Mouse (Mus musculus): ENCODE data around the gene Gm10320. TPM values are rescaled to one million over a fixed set of nuclear protein-coding genes. Genes with fewer than 3 reads are reported as not detected.

The Gm10320 gene
- polyA plus RNA-seq, 1 experiment from 2014 or later = 2.0 TPM

DNA sequence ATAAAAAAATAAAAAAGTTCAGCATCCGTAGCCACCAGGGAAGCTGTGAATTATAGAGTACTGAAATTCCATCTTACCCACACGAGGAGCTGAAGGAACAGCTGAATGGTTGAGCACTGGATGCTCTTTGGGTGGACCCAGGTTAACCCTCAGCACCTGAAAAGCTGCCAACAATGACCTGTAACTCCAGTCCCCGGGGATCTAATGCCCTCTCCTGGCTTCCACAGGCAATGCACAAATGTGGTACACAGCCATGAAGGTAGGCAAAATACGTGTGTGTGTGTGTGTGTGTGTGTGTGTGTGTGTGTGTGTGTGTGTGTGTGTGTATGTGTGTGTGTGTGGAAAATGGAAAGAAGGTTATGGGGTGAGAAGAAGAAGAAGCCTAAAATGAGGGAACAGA lies 30.3 kb downstream of the Gm10320 start:
- no peak overlapping the region for H3K27ac ChIP-seq (ENCODE audit: low read length)
- no peak overlapping the region for H3K4me2 ChIP-seq (replicated peaks; ENCODE audit: low read depth, low read length)
- H3K9ac ChIP-seq (replicated peaks; ENCODE audit: low read depth) = no peak overlapping the region
- H3K9me3 ChIP-seq (ENCODE audit: low read length) = no peaks in the 10 kb centered on the region
- 64% methylated on average over 4 of the region's 4 CpGs for WGBS
- no peak overlapping the region for H3K4me3 ChIP-seq (ENCODE audit: low read depth, low read length)
- DNase-seq (ENCODE audit: low spot score) (no peak), ATAC-seq (no peak)
- no peaks in the 10 kb centered on the region for H3K36me3 ChIP-seq (ENCODE audit: insufficient read depth, low read length)
- H3K4me1 ChIP-seq (ENCODE audit: insufficient read depth, low read depth, low read length) = no peaks in the 10 kb centered on the region
- TF ChIP-seq EP300 (IDR thresholded peaks at IDR 0.05) = no peak
- TF ChIP-seq CTCF (IDR thresholded peaks at IDR 0.05) = 0 out of 2 replicates have a peak, but pooled peaks have one; percentile 22
- no peaks in the 10 kb centered on the region for H3K27me3 ChIP-seq (replicated peaks; ENCODE audit: insufficient read depth, low read length)

DNA sequence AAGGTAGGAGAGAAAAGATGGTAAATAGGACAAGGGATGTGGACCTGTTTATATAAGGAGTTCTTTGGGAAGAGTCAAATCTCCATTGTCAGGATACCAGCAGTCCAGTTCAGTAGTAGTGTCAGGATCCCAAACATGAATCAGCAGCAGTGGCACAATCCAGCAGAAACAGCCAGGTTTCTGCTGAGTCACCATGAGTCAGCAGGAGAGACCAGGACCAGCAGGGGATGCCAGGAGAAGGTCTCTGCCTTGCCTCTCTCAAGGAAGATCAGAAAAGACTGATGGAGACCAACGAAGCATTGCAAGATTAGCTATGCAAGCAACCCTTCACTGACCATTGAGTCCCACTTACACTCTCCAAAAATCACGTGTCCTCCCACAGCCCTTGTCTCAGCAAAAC lies 35.4 kb downstream of the Gm10320 start:
- ATAC-seq (no peak), DNase-seq (ENCODE audit: low spot score) (no peak)
- Histone ChIP-seq H3K4me2 (replicated peaks; ENCODE audit: low read depth, low read length) (no peak overlapping the region), H3K9ac (replicated peaks; ENCODE audit: low read depth) (no peak overlapping the region), H3K27me3 (replicated peaks; ENCODE audit: insufficient read depth, low read length) (no peaks in the 10 kb centered on the region), H3K36me3 (ENCODE audit: insufficient read depth, low read length) (no peaks in the 10 kb centered on the region), H3K4me3 (ENCODE audit: low read depth, low read length) (no peak overlapping the region), H3K27ac (ENCODE audit: low read length) (no peak overlapping the region), H3K9me3 (ENCODE audit: low read length) (no peaks in the 10 kb centered on the region; the same call in 1 of the 2 replicates), H3K4me1 (ENCODE audit: insufficient read depth, low read depth, low read length) (no peaks in the 10 kb centered on the region)
- TF ChIP-seq EP300 (IDR thresholded peaks at IDR 0.05) (no peak), CTCF (IDR thresholded peaks at IDR 0.05) (no peak)
- 62% methylated on average over 2 of the region's 2 CpGs for WGBS

DNA sequence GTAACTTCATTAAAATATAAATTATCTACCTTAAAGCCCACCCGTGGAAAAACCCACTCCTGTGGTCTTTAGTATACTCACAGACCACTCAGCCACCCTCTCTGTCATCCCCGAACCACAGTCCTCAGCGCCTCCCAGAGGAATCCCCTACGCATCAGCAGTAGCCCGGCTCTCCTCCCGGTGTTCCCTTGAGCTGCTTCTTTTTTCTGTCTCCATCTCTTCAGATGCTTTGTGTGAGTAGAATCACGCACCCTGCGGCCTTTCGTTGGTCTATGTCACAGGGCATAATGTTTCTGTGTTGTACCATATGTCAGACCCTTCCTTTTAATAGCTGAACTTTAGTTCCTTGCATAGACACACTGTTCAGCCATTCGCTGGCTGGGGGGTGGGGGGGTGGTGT lies 36.2 kb downstream of the Gm10320 start:
- Histone ChIP-seq H3K4me3 (ENCODE audit: low read depth, low read length) (no peak overlapping the region), H3K9ac (replicated peaks; ENCODE audit: low read depth) (no peak overlapping the region), H3K4me2 (replicated peaks; ENCODE audit: low read depth, low read length) (no peak overlapping the region), H3K27me3 (replicated peaks; ENCODE audit: insufficient read depth, low read length) (no peaks in the 10 kb centered on the region), H3K27ac (ENCODE audit: low read length) (no peak overlapping the region), H3K36me3 (ENCODE audit: insufficient read depth, low read length) (no peaks in the 10 kb centered on the region), H3K9me3 (ENCODE audit: low read length) (no peaks in the 10 kb centered on the region; the same call in 1 of the 2 replicates), H3K4me1 (ENCODE audit: insufficient read depth, low read depth, low read length) (no peaks in the 10 kb centered on the region)
- DNase-seq (ENCODE audit: low spot score) (no peak), ATAC-seq (no peak)
- TF ChIP-seq EP300 (IDR thresholded peaks at IDR 0.05) (no peak), CTCF (IDR thresholded peaks at IDR 0.05) (no peak)
- WGBS = 85% methylated on average over 10 of the region's 10 CpGs

DNA sequence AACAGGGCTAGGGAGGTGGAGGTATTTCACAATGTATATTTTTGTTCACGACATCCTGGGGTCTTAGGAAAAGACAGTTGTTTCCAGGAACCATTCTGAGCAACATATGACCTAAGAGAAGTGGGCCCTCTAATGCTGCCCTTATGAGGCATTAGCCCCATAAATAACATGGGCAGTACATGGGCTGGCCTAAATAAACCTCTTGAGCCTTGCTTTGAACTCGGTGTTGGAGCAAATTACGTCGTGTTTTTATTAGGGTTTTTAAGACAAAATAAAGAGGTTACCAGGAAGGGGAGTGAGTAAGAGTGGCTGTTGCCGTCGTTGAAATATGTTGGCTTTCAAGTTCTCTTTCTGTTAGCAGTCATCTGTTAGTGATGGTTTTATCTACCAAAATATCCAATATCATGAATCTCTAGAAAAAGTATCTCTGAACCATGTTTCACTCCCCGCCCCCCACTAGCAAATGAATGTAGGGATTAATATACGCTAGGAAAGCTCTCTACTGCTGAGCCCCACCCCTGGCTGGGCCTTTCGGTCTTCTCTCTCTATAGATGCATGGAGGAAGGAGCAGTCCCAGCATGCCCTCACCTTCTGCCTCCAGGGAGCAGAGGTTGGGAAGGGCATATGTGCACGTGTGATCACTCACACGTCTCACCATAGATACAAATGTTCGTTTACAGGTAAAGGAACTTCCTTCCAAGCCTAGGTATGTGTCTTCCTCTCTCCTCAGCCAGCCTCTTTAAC lies 37.4 kb downstream of the Gm10320 start:
- Histone ChIP-seq H3K4me2 (replicated peaks; ENCODE audit: low read depth, low read length) (no peak overlapping the region), H3K4me3 (ENCODE audit: low read depth, low read length) (no peak overlapping the region), H3K4me1 (ENCODE audit: insufficient read depth, low read depth, low read length) (no peaks in the 10 kb centered on the region), H3K9ac (replicated peaks; ENCODE audit: low read depth) (no peak overlapping the region), H3K27ac (ENCODE audit: low read length) (no peak overlapping the region), H3K9me3 (ENCODE audit: low read length) (no peaks in the 10 kb centered on the region; the same call in 1 of the 2 replicates), H3K27me3 (replicated peaks; ENCODE audit: insufficient read depth, low read length) (no peaks in the 10 kb centered on the region), H3K36me3 (ENCODE audit: insufficient read depth, low read length) (no peaks in the 10 kb centered on the region)
- TF ChIP-seq CTCF (IDR thresholded peaks at IDR 0.05) (no peak), EP300 (IDR thresholded peaks at IDR 0.05) (no peak)
- ATAC-seq (no peak), DNase-seq (ENCODE audit: low spot score) (no peak)
- 83% methylated on average over 12 of the region's 12 CpGs for WGBS

DNA sequence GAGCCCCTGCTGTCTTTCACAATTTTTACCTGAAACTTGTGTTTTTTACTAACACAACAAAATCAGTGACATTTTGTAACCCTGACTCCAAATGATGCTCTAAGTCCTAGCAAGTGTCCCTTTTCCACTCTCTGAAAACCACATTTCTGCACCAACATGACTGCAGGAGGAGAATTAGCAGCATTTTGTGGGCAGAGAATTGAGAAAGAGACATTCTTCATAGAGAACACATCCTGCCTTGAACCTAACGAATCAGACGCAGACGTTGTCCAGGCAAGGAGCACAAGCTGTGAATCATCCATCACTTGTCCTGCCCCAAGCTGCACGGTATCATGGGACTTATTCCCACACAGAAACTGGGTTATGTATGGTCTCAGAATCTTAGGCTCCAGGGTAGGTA lies 38.7 kb downstream of the Gm10320 start:
- H3K36me3 ChIP-seq (ENCODE audit: insufficient read depth, low read length) = no peaks in the 10 kb centered on the region
- TF ChIP-seq CTCF (IDR thresholded peaks at IDR 0.05) = no peak
- TF ChIP-seq EP300 (IDR thresholded peaks at IDR 0.05) = no peak
- H3K4me1 ChIP-seq (ENCODE audit: insufficient read depth, low read depth, low read length) = no peaks in the 10 kb centered on the region
- no peaks in the 10 kb centered on the region for H3K27me3 ChIP-seq (replicated peaks; ENCODE audit: insufficient read depth, low read length)
- DNase-seq (ENCODE audit: low spot score) = no peak
- no peak overlapping the region for H3K27ac ChIP-seq (ENCODE audit: low read length)
- H3K9ac ChIP-seq (replicated peaks; ENCODE audit: low read depth) = no peak overlapping the region
- no peak overlapping the region for H3K4me2 ChIP-seq (replicated peaks; ENCODE audit: low read depth, low read length)
- no peaks in the 10 kb centered on the region; the same call in 1 of the 2 replicates for H3K9me3 ChIP-seq (ENCODE audit: low read length)
- 47% methylated on average over 4 of the region's 4 CpGs for WGBS
- no peak for ATAC-seq
- no peak overlapping the region for H3K4me3 ChIP-seq (ENCODE audit: low read depth, low read length)

DNA sequence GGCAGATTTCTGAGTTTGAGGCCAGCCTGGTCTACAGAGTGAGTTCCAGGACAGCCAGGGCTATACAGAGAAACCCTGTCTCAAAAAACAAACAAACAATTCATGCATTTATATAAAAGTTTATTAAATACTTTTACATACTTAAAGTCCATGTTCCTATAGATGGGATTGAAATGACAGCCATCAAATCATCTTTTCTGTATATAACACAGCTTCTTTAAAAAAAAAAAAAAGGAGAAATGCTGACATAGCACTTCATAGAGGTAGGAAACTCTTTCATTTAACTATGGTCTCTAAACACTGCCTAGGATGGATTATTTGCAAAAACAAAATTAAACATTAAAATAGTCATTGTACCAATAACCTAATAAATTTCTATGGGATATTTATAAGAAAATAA lies 43.1 kb downstream of the Gm10320 start:
- Histone ChIP-seq H3K36me3 (ENCODE audit: insufficient read depth, low read length) (no peaks in the 10 kb centered on the region), H3K27ac (ENCODE audit: low read length) (no peak overlapping the region), H3K27me3 (replicated peaks; ENCODE audit: insufficient read depth, low read length) (no peaks in the 10 kb centered on the region), H3K9ac (replicated peaks; ENCODE audit: low read depth) (no peak overlapping the region), H3K4me3 (ENCODE audit: low read depth, low read length) (no peak overlapping the region), H3K4me2 (replicated peaks; ENCODE audit: low read depth, low read length) (no peak overlapping the region), H3K4me1 (ENCODE audit: insufficient read depth, low read depth, low read length) (no peaks in the 10 kb centered on the region), H3K9me3 (ENCODE audit: low read length) (no peaks in the 10 kb centered on the region; the same call in 1 of the 2 replicates)
- TF ChIP-seq EP300 (IDR thresholded peaks at IDR 0.05) (no peak), CTCF (IDR thresholded peaks at IDR 0.05) (no peak)
- ATAC-seq (no peak), DNase-seq (ENCODE audit: low spot score) (no peak)
